Mouse (Mus musculus) hindbrain, embryonic 15.5 days (tissue): Measurements from ENCODE around the gene Atp6v0a4. TPM values are rescaled to one million over a fixed set of nuclear protein-coding genes. Genes with fewer than 3 reads are reported as not detected.

Experiments used
- ATAC-seq: fragments of 200-750 bp; cut with Nextera tagmentation; 2 replicates; pipeline ENCODE4 v1.8.0; 2017; ENCODE audit warnings: low read depth, moderate number of reproducible peaks, moderate TSS enrichment; ENCODE audit not compliant: low FRiP score
- H3K27ac ChIP-seq: fragments of 300-500 bp; sonication (generic); replicated peaks from 2 replicates; pipeline ENCODE4 v1.5.1; 2015; ENCODE audit warnings: mild to moderate bottlenecking, inconsistent platforms
- H3K27me3 ChIP-seq: fragments of 300-500 bp; sonication (generic); 2 replicates; pipeline ENCODE4 v1.6.1; 2015; ENCODE audit warnings: control low read depth, inconsistent platforms
- H3K36me3 ChIP-seq: fragments of 300-500 bp; sonication (generic); 2 replicates; pipeline ENCODE4 v1.6.1; 2015; ENCODE audit warnings: control low read depth, inconsistent platforms
- H3K4me1 ChIP-seq: fragments of 300-500 bp; sonication (generic); replicated peaks from 2 replicates; pipeline ENCODE4 v1.6.1; 2015; ENCODE audit warnings: control low read depth, inconsistent platforms
- H3K4me2 ChIP-seq: fragments of 300-500 bp; sonication (generic); 2 replicates; pipeline ENCODE4 v1.6.1; 2015; ENCODE audit warnings: moderate library complexity, mild to moderate bottlenecking, inconsistent platforms
- H3K4me3 ChIP-seq: fragments of 300-500 bp; sonication (generic); 2 replicates; pipeline ENCODE4 v1.5.1; 2015; ENCODE audit warnings: mild to moderate bottlenecking, inconsistent platforms
- H3K9ac ChIP-seq: fragments of 300-500 bp; sonication (generic); 2 replicates; pipeline ENCODE4 v1.6.1; 2015; ENCODE audit warnings: inconsistent platforms
- H3K9me3 ChIP-seq: fragments of 300-500 bp; sonication (generic); 2 replicates; pipeline ENCODE4 v1.6.1; 2016; ENCODE audit warnings: control low read depth, inconsistent platforms
- WGBS: fragments of 180-500 bp; shearing (Covaris S2); methylation state at CpG from one replicate; pipeline ENCODE4 v1.1.7; 2015; 5-methylcytosine and 5-hydroxymethylcytosine counted together
- polyA plus RNA-seq: library from polyadenylated mRNA; unstranded; fragments of >200 nt; fragmentation: Nextera tagmentation; extraction: Ambion mirVana; gene quantifications from 2 replicates; pipeline ENCODE4 v1.2.1, GENCODE M21; 2015

Gene Atp6v0a4
- polyA plus RNA-seq, 1 experiment from 2014 or later, result 0.54 TPM

DNA sequence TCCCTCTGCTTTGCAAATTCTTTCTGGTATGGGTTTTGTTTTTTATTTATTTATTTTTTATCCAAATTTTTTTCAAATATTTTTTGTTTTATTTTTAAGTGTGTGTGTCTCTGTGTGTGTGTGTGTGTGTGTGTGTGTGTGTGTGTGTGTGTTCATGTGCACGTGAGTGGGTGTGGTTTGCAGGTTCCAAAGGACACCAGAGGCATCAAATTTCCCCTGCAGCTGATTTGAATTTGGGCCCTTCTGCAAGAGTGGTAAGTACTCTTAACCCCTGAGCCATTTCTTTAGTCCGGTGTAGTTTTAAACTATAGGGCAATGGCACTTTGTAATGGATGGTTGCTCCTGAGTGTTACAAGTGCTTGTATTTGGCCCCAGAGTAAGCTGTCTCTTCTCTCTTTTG lies 96.2 kb downstream of the Atp6v0a4 start:
- no peak for ATAC-seq
- Histone ChIP-seq H3K4me2 (no peak overlapping the region), H3K9ac (no peak overlapping the region), H3K4me3 (no peak overlapping the region), H3K27me3 (no peaks in the 10 kb centered on the region), H3K4me1 (0 out of 2 replicates have a peak, but pooled peaks cover 17% of the 10 kb centered on the region), H3K27ac (no peak overlapping the region), H3K36me3 (no peaks in the 10 kb centered on the region), H3K9me3 (no peaks in the 10 kb centered on the region)
- 64% methylated on average over 2 of the region's 2 CpGs for WGBS

DNA sequence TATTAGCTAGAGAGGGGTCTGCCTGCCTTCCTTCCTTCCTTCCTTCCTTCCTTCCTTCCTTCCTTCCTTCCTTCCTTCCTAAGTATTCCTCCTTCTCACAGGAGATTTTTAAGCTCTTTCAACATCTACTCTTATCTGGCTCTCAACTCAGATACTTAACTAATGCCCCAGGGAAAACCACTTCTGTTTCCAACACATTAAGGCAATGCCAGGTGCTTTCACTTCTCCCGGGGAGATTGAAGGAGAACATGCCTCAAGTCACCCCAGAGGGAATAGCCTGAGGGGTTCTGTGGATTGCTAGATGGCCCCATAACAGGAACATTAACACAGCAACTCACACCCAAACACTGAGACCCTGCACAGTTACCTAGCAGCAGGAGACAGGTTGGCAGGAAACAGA lies 96.6 kb downstream of the Atp6v0a4 start:
- no peaks in the 10 kb centered on the region for H3K9me3 ChIP-seq
- H3K27ac ChIP-seq, result no peak overlapping the region
- 0 out of 2 replicates have a peak, but pooled peaks cover 16% of the 10 kb centered on the region for H3K4me1 ChIP-seq
- no peak overlapping the region for H3K4me2 ChIP-seq
- WGBS, result 33% methylated on average over 1 of the region's 1 CpGs
- no peak overlapping the region for H3K9ac ChIP-seq
- H3K36me3 ChIP-seq, result no peaks in the 10 kb centered on the region
- no peak for ATAC-seq
- no peaks in the 10 kb centered on the region for H3K27me3 ChIP-seq
- no peak overlapping the region for H3K4me3 ChIP-seq

DNA sequence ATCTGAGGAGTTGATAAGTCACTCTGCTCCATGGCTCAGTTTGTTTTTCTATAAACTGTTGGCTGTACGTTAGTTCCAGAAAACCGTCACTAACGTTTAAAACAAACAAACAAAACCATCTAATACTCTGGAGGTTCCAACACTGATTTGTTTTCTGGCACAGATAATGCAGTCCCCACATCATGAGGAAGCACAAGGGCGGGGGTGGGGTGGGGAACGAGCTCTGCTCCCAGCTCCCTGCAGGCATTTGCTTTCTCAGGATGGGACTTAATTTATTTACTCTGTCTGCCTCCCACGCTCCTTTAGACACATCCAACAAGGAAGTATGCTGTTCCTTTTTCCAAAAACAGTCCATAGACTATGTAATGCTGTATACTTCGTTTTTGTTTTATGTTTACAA lies 101.1 kb downstream of the Atp6v0a4 start:
- 0 out of 2 replicates have a peak, but pooled peaks cover 3% of the 10 kb centered on the region for H3K4me1 ChIP-seq
- no peaks in the 10 kb centered on the region for H3K27me3 ChIP-seq
- WGBS, result 49% methylated on average over 7 of the region's 7 CpGs
- H3K27ac ChIP-seq, result no peak overlapping the region
- H3K4me2 ChIP-seq, result no peak overlapping the region
- H3K9me3 ChIP-seq, result no peaks in the 10 kb centered on the region
- H3K36me3 ChIP-seq, result no peaks in the 10 kb centered on the region
- no peak overlapping the region for H3K4me3 ChIP-seq
- H3K9ac ChIP-seq, result no peak overlapping the region
- no peak for ATAC-seq

GRCm38 (mm10) chr6:38021406-38021805 lies 103.0 kb downstream of the Atp6v0a4 start:
- Histone ChIP-seq H3K27ac (no peak overlapping the region), H3K4me2 (no peak overlapping the region), H3K36me3 (no peaks in the 10 kb centered on the region), H3K9ac (no peak overlapping the region), H3K4me1 (0 out of 2 replicates have a peak, but pooled peaks cover 3% of the 10 kb centered on the region), H3K4me3 (no peak overlapping the region), H3K9me3 (no peaks in the 10 kb centered on the region), H3K27me3 (no peaks in the 10 kb centered on the region)
- 79% methylated on average over 7 of the region's 7 CpGs for WGBS
- ATAC-seq, result no peak

GRCm38 (mm10) chr6:38012829-38013228 lies 111.6 kb downstream of the Atp6v0a4 start:
- H3K27ac ChIP-seq, result no peak overlapping the region
- no peaks in the 10 kb centered on the region for H3K4me1 ChIP-seq
- ATAC-seq, result no peak
- H3K27me3 ChIP-seq, result no peaks in the 10 kb centered on the region
- H3K36me3 ChIP-seq, result no peaks in the 10 kb centered on the region
- no peak overlapping the region for H3K4me2 ChIP-seq
- 48% methylated on average over 2 of the region's 2 CpGs for WGBS
- no peaks in the 10 kb centered on the region for H3K9me3 ChIP-seq
- H3K4me3 ChIP-seq, result no peak overlapping the region
- H3K9ac ChIP-seq, result no peak overlapping the region

GRCm38 (mm10) chr6:38007459-38007858 lies 116.9 kb downstream of the Atp6v0a4 start:
- Histone ChIP-seq H3K9me3 (no peaks in the 10 kb centered on the region), H3K27me3 (no peaks in the 10 kb centered on the region), H3K9ac (no peak overlapping the region), H3K4me3 (no peak overlapping the region), H3K4me1 (no peaks in the 10 kb centered on the region), H3K4me2 (no peak overlapping the region), H3K27ac (no peak overlapping the region), H3K36me3 (no peaks in the 10 kb centered on the region)
- 7% methylated on average over 6 of the region's 6 CpGs for WGBS
- ATAC-seq, result 0 out of 2 replicates have a peak, but pooled peaks have one; percentile 48

Other genes with a start within 250 kb of the Atp6v0a4 start
- 0.93 and 0.96 TPM in 2 replicates for gene Svopl, start 77.6 kb downstream of the Atp6v0a4 start, polyA plus RNA-seq
- gene Tmem213, start 15.3 kb downstream of the Atp6v0a4 start, polyA plus RNA-seq, result not detected in 2 replicates
- 15.2 and 16.9 TPM in 2 replicates for gene D630045J12Rik, start 129.4 kb upstream of the Atp6v0a4 start, polyA plus RNA-seq
- 7.4 and 7.8 TPM in 2 replicates for gene Zc3hav1l, start 174.7 kb upstream of the Atp6v0a4 start, polyA plus RNA-seq
- 1.3 and 1.5 TPM in 2 replicates for gene Zc3hav1, start 230.0 kb upstream of the Atp6v0a4 start, polyA plus RNA-seq